Mouse (Mus musculus): ENCODE measurements around the gene Tma7. TPM values are rescaled to one million over a fixed set of nuclear protein-coding genes. Genes with fewer than 3 reads are reported as not detected.
A peak's percentile ranks its signal among the peaks of the same experiment; 100 is the strongest.

Gene Tma7
- total RNA-seq (2017): 126 and 146 TPM in 2 replicates

DNA sequence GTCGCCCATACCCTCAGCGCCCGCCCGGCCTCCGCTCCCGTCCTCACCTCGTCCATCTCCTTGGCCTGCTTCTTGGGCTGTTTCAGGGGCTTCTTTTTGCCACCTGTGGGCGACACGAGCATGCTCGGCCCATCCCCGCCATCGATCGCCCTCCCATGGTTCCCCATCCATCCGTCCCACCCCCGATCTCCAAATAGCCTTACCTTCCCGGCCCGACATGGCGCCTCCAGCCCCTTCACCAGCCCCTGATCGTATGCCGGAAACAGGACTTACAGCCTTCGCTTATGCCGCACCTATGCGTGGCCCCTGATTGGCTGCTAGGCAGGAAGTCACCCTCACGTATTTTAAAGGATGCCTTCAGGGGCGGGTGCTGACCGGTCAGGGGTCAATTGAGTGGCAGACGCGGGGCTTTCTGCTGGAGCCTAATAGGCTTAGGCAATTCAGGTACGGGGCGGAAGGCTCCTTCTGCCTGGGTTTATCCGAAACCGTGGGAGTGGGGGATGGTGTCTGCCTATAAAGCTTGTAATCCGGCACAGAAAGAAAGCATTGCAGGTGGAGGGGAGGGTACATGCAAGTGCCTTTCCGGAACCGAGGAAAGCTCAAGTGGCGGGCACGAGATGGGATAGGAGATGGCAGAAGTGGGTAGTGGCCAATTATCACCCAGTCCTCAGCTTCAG, at the start of gene Tma7, which contains the start of gene Ccdc51:
Tma7 (minus strand) TSS at position 464 of the 677 bp plus-strand sequence.
Ccdc51 (plus strand) TSS at position 370 of the 677 bp plus-strand sequence.
- peak; percentile 99 for ATAC-seq (replicated peaks; ENCODE audit: low read depth, poor library complexity, severe bottlenecking)

DNA sequence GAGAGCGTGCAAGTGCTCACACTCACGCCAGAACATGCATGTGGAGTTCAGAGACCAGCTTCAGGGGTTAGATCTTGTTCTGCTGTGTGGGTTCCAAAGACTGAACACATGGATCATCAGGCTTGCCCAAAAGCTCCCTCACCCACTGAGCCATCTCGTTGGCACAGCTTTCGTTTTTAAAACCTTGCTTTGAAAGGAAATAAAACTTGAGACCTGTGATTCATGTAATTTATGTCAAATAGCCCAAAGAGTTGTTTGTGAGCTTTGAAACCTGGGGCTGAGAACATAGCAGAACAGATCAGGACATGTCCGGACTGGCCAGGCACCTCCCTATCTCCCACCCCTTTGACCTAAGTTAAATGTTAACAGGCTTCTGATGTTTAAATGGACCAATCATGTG, 47.7 kb upstream of the Tma7 start:
- no peak for ATAC-seq (replicated peaks; ENCODE audit: low read depth, poor library complexity, severe bottlenecking)

DNA sequence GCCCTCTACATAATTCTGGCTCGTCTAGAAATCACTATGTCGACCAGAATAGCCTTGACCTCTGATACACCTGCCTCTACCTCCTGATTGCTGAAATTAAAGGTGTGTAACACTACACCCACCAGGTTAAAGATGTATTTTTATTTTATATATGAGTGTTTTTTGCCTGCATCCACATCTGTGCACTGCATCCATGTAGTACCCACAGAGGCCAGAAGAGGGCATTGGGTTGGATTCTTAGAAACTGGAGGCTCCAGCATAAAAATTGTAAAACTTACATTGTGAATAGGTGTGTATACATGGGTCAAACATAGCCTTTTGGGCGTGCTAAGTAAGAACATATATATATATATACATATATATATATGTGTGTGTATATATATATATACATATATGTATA, 45.8 kb upstream of the Tma7 start:
- peak; percentile 45 for ATAC-seq (replicated peaks; ENCODE audit: low read depth, poor library complexity, severe bottlenecking)

DNA sequence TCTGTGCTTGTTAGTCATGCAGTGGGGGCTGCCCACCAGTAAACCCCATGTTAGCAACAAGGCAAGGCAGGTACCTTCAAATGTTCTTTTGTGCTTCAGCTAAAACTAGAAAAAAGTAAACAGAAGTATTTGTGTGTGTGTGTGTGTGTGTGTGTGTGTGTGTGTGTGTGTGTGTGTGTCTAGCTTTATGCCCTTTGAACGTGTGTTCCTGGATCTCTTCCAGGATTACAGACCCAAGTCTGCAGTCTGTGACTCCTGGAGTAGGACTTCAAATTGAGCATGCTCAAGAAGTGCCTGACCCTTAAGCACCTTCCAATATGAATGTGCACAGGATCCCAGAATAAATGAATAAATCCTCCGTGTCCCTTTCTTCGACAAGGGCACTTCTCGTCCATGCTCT, 44.7 kb upstream of the Tma7 start:
- ATAC-seq (replicated peaks; ENCODE audit: low read depth, poor library complexity, severe bottlenecking): no peak

DNA sequence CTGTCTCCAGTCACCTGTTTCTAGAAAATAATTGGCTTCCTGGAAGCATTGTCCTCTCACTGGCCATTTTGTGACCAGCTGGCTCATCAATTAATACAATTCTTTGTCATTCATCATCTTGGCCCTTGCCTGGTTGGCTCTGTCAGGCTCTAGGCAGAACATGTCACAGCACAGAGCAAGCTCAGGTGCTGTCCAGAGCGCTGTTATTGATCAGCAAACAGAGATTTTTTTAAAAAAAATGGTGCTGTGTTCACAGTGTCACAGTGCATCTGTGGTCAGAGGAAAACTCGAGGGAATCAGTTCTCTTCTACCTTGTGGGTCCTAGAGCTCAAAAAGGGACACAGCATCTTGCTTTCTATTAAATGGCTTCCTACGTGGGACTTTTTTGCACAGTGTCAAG, 43.1 kb upstream of the Tma7 start:
- ATAC-seq (replicated peaks; ENCODE audit: low read depth, poor library complexity, severe bottlenecking): no peak

DNA sequence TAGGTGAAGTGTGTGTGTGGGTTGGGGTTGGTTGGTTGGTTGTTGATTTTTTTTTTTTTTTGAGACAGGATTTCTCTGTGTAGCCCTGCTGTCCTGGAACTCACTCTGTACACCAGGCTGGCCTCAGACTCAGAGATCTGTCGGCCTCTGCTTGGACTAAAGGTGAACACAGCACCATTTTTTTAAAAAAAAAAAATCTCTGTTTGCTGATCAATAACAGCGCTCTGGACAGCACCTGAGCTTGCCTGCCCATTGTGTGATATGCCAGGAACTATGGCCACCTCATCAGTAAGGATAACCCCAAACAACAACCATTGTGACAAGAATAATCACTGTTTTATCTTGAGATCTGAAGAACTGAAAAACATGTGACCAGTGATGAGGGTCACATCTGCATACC, 42.7 kb upstream of the Tma7 start:
- ATAC-seq (replicated peaks; ENCODE audit: low read depth, poor library complexity, severe bottlenecking): no peak

DNA sequence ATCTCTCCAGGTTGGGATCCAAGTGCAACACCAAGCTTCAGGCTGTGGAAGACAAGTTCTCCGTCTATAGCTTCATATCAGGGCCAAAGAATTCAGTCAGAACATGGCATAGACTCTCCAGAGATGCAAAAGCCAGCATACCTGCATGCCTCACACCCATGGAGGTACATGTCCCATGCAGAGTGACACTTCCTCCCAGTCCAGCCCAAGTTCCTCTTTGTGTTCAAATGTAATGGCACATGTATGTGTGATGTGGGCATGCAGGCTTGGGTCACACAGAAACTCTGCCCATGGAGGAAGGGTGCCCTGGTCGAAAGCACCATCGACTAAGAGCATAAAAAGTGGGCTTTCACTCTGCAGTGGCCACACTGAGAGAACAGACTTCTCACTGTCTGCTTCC, 41.8 kb upstream of the Tma7 start:
- peak; percentile 38; the same call in 1 of the 2 replicates for ATAC-seq (replicated peaks; ENCODE audit: low read depth, poor library complexity, severe bottlenecking)

DNA sequence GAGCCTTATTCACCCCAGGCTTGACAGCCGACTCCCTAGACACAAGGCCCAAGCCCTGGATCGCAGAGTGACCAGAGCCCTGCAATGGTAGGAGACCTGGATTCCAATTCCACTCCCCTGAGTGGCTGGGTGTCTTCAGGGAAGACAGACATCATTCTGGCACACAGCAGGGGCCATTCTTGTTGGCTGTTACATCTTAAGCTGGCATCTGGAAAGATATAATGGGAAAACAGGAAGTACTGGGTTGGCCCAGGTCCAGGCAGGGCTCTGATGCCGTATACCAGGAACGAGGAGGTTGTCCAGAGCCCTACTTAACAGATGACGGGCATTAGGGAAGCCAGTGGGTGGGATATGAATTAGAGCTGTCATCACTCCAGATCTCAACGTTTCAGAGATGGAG, 40.9 kb upstream of the Tma7 start:
- ATAC-seq (replicated peaks; ENCODE audit: low read depth, poor library complexity, severe bottlenecking): no peak

DNA sequence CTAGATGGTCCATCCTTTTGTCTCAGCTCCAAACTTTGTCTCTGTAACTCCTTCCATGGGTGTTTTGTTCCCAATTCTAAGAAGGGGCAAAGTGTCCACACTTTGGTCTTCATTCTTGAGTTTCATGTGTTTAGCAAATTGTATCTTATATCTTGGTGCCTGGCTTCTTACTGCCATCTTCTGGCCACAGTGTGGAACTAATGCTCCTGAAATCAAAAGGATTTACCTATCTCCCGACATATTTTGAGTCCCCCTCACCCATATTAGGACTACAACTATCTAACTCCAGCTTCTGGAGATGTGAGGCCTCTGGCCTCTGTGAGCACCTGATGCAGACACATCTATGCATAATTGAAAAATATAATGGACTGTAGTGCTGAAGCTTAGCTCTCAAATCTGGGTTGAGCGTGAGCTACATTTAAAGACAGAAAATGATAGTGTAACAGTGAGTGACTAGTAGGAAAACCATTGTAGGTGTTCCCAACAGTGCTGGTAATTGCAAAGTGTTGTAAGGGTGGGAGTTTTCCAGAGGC, 40.2 kb upstream of the Tma7 start:
- ATAC-seq (replicated peaks; ENCODE audit: low read depth, poor library complexity, severe bottlenecking): peak; percentile 72

DNA sequence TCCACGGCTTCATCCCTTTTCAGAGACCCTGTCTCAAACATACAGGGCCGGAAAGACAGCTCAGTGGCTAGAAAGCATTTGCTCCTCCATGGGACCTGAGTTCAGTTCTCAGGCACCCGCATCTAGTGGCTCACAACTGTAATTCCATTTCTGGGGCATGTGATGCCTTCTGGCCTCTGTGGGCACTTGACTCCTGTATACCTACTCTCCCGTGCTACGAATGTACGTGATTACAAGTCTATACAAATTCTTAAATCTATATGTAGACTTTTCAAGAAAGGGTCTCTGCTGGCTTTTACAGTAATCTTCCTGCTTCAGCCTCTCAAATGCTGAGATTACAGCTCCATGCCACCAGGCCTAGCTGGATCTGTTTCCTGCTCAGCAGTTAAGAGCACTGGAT, 38.6 kb upstream of the Tma7 start:
- no peak for ATAC-seq (replicated peaks; ENCODE audit: low read depth, poor library complexity, severe bottlenecking)

DNA sequence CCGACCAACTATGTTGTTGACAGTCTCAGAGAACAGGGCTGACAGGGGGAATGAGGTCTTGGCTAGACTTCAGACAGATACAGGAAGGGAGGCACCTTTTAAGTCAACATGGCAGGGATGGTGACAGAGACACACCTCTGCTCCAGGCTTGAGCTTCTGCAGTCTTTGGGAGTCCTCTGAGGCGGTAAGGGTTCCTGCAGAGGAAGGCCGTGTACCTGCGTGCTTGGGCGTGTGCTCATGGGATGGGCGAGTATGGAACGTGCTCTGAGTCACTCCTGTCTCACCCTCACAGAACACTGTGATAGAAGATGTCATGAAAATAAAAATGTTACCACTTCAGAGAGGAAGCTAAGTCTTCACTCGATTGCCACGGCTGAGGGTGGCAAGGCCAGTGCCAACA, 37.2 kb upstream of the Tma7 start:
- no peak for ATAC-seq (replicated peaks; ENCODE audit: low read depth, poor library complexity, severe bottlenecking)

DNA sequence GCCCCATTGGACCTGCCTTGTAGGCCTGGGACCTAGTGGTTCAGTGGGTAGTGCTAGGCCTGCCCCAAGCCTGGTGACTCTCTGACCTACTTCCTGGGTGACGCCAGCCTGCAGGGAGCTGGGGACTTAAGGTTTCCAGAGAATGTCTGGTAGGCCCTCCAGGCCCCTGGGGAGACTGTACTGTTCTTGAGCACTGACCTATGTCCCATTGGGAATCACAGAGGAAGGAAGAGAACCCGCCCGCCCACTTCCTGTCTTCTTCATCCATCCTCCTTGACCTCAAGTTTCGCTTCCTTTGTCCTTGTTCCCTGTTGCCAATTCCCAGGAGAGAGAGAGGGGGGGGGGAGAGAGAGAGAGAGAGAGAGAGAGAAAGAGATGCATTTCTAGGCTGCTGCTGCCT, 35.7 kb upstream of the Tma7 start:
- ATAC-seq (replicated peaks; ENCODE audit: low read depth, poor library complexity, severe bottlenecking): no peak

DNA sequence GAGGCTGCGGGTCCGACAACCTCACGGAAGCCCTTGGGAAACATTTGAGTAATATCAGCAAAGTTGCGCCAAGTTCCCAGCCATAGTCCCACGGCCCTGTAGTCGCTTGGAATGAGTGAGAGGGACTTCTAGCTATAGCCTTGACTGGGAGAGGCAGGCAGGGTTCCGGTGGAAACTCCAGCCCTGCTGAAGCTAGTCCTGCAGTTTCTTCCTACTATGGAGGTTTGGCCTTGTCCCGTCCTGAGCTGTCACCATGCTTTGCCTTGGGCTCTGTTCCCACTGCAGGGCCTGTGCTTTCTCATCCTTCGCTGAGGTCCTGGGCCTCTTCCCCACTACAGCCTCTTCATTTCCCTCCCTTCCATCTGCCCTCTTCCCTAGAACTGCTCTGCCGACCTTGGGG, 33.8 kb upstream of the Tma7 start:
- no peak for ATAC-seq (replicated peaks; ENCODE audit: low read depth, poor library complexity, severe bottlenecking)

DNA sequence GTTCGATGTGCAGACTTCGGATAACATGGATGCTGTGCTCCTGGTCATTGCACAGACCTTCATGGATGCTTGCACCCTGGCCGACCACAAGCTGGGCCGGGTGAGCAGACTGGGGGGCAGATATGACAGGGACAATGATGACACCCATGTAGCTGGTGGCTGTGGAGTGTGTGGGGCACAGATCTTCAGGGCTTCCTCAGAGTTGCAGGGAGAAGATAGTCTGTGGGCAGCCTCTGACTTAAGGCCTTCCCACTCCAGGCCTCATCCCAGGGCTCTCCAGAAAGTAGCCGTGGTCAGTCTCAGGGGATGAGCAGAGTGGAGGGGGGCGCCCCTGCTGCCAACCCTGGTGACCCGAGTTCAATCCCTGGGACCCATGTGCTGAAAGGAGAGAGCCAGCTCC, 32.5 kb upstream of the Tma7 start:
- ATAC-seq (replicated peaks; ENCODE audit: low read depth, poor library complexity, severe bottlenecking): no peak

DNA sequence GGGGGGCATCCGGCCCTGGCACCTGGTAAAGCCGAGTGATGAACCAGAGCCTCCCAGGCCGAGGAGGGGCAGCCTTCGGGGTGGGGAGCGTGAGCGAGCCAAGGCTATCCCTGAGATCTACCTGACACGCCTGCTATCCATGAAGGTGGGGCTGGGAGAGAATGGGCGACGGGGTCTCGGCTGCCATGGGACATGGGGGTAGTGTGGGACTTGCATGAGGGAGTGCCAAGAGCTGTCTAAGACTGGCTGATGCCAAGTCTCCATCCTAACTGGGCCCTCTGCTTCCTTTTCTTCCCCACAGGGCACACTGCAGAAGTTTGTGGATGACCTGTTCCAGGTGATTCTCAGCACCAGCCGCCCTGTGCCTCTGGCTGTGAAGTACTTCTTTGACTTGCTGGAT, 31.9 kb upstream of the Tma7 start:
- no peak for ATAC-seq (replicated peaks; ENCODE audit: low read depth, poor library complexity, severe bottlenecking)

DNA sequence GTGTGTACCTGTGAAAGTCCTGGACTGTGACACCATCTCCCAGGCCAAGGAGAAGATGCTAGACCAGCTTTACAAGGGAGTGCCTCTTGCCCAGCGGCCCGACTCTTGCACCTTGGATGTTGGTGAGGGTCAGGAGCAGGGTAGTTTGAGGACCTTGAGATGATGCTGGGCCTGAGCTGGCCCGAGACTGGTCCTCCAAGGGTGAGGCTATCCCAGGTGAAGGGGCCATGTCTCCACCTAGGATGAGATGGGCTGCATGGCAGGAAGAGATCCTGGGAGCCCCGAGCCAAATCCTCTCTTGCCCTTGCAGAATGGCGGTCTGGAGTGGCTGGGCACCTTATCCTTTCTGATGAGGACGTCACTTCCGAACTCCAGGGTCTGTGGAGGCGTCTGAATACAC, 30.9 kb upstream of the Tma7 start:
- ATAC-seq (replicated peaks; ENCODE audit: low read depth, poor library complexity, severe bottlenecking): no peak

DNA sequence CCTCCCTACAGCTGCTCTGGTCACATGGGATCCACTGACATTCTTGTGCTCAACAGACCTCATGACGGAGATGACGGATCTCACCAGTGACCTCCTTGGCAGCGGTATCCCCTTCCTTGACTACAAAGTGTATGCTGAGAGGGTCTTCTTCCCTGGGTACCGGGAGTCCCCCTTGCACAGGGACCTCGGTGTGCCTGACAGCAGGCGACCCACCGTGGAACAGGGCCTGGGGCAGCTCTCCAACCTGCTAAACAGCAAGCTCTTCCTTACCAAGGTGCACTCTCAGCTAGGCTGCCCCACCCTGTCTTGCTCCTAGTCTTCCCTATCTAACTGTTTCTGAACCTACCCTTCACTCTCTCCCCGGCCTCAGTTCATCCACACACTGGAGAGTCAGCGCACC, 29.2 kb upstream of the Tma7 start:
- no peak for ATAC-seq (replicated peaks; ENCODE audit: low read depth, poor library complexity, severe bottlenecking)

DNA sequence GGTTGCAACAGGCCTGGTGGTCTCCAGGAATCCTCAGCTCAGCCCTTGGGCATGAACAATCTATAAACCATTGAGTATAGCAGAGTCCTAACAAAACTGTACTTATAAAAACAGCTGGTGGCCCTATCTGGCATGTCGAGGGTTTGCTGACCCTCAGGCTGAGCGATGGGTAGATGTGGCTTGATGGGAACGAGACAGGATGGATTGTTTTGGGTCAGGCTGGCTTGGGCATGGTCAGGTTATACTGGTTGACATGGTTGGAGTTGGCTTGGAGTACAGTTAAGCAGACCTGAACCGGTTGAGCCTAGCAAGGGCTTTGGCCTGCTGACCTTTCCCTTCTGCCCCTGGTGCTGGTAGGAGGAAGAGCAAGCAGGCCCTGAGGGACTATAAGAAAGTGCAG, 28.7 kb upstream of the Tma7 start:
- no peak for ATAC-seq (replicated peaks; ENCODE audit: low read depth, poor library complexity, severe bottlenecking)

DNA sequence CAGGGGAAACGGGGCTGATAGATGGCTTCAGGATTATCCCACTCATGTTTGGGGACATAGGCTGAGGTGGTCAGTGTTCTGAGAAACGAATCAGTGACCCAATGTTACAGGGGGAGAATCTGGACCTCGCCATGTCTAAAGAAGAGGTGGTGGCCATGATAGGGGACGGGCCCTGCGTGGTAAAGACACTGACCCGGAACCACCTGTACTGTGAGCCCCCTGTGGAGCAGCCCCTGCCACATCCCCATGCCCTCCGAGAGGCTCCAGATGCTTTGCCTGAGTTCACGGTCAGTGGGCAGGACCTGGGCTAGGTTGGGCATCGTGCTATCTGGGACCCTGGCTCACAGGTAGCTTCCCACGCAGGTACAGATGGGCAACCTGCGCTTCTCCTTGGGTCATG, 27.9 kb upstream of the Tma7 start:
- no peak for ATAC-seq (replicated peaks; ENCODE audit: low read depth, poor library complexity, severe bottlenecking)

DNA sequence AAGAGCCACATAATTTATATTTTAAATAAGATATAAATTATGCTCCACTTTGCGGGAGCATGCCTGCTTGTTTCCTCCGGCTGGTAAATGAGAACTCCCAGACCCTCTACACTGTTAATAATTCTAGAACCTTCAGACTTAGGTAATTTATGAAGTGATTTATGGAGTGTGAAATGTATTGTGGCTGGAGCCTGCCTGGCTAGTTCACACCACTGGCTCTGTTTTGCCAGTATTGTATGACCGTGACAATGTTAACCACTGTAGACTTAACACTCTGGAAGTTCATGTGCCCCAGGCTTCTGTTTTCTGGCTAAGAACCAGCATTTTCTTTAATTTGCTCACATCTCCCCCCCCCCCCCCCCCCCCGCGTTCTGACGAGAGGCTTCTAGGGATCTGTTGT, 25.0 kb upstream of the Tma7 start:
- ATAC-seq (replicated peaks; ENCODE audit: low read depth, poor library complexity, severe bottlenecking): no peak

DNA sequence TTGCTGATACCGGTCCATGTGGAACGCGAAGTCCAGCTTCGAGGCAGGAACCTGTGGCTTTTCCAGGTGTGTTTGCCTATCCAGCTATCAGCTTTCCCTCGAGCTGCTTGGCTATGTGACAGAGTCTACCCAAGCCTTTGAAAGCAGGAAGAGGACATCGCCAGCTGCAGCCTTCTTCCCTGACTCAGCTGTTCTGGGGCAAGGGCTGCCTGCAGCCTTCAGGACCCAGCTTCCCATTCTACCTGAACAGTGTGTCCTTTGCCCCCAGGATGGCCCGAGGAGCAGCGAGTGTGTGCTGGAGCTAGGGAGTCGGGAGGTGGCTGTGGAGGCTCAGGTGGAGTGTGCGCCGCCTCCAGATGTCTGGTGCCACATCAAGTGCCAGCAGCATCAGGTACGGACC, 23.3 kb upstream of the Tma7 start:
- no peak for ATAC-seq (replicated peaks; ENCODE audit: low read depth, poor library complexity, severe bottlenecking)

DNA sequence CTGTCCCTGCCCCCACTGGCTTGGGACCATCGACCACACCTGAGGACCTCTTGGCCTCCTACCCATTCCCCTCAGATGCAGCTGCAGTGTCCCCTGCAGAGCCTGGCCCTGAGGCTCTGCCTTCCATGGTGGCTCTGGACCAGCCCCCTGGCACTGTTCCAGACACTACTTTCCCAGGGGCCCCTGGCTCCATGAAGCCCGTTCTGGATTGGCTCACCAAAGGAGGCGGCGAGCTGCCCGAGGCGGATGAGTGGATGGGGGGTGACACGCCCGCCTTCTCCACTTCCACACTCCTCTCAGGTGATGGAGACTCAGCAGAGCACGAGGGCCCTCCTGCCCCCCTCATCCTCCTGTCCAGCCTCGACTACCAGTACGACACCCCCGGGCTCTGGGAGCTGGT, 22.6 kb upstream of the Tma7 start:
- no peak for ATAC-seq (replicated peaks; ENCODE audit: low read depth, poor library complexity, severe bottlenecking)
